Mouse (Mus musculus) telencephalon, adult 2 months (tissue): ENCODE results near the gene Fuom.

ENCODE experiments used
- DNase-seq: peaks from one replicate; pipeline ENCODE4 v3.0.0-alpha.2; 2011; ENCODE audit warnings: low read depth, low spot score

The Fuom gene

GRCm38 (mm10) chr7:140057413-140058407 lies 44.5 kb downstream of the Fuom start:
- no peak for DNase-seq

DNA sequence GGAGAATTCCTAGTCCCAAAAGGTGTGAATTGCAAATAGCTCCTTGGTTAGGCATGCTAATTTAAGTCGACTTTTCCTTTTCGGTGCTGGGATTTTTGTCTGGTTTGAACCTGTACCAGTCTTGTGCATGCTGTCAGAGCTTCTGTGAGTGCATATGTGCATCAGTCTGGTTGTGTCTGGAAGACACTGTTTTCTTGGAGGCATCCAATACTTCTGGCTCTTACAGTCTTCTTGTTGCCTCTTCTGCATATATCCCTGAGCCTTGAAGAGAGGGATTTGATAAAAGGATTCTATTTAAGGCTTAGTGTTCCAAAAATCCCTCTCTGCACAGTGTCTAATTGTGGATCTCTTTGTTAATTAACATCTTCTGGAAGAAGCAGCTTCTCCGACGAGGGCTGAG lies 48.1 kb downstream of the Fuom start:
- peak; percentile 70 for DNase-seq

DNA sequence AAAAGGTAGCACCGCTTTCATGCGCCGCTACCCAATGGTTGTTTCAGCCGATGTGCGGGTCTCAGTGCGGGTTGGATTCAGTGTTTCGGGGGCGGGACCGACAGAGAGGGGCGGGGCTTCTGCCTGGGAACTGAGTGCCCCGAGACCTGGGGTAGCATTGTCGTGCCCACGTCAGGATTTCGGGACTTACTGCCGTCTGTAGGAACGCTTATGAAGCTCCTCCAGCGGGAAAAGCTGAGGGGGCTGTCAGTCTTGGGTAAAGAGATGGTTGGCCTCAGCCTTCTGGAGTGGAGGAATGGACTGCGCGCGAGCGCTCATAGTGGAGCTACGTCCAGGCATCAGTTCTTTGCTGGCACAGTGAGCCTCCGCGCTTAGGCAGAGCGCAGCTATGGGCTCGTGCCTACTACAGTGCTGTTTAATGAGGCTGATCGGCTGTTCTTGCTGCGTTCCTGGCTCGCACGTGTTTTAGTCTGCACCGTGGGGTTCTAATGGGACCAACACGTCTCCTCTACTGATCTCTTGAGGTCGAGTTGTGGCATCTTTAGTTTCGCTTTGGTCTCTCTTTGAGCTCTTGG lies 53.0 kb downstream of the Fuom start:
- DNase-seq: no peak

DNA sequence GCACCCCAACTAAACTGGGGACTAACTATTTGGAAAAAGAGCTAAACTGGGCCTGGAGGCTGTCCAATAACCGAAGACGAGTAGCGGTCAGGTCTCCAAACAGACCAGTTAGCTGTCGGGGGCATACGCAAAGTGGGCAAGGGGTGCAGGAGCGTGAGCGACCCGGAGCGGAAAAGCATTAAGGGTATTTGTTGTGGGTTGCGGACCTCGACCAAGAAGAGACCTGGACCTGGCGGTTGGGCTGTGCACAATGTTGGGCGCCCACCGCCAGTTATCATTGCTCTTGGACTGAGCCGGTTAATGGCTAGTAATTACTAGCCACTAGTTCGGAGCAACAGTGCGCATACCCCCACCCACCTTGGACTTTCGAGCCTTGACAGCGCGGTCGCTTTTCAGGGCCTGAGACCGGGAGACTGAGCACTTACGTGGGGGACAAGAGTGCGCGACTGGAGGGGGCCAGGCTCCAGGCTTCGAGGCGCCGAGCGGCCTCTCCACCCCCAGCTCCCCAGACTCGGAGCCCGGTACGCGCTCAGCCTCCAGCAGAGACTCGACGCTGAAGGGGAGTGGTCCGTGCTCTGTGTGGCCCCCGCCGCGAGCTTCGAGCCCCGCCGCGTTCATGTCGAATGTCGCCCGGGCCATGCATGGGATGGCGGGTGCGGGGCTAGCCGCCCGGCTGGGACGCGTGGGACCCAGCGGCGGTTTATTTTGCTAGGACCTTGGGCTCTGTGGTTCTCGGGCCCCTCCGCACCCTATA lies 53.7 kb downstream of the Fuom start, which contains the start of gene Msx3:
Gene Msx3, minus strand, starts transcription at position 729 of the 754 bp plus-strand sequence.
- no peak for DNase-seq

- DNase-seq: no peak
Observed at GRCm38 (mm10) chr7:140047811-140048311, 54.4 kb downstream of the Fuom start.
